Comparison of ENCODE assay signal across 22 mouse cellular contexts in genomic region chr5:92215308-92215707, GRCm38 (mm10). TPM values are rescaled to one million over a fixed set of nuclear protein-coding genes. Genes with fewer than 3 reads are reported as not detected.
"Had no signal": no experiment of that assay in that cellular context is flagged by ENCODE, and none has a peak within 500 bp of the region (broad histone marks: within the 10 kb centered on the region; RNA-seq: fewer than 3 reads in every experiment).

Gene U90926 (minus strand): TSS chr5:92215408.

- H3K4me1 ChIP-seq: neural tube, embryonic 12.5 days; stomach, embryonic 15.5 days had no signal

- DNase-seq: right cerebral cortex, adult 18-20 months; right cerebral cortex, postnatal 14 days; right cerebral cortex, postnatal 25 days; right cerebral cortex, postnatal 4 days; spleen, adult 18-20 months; thymus, adult 18-20 months; thymus, adult 2 months; thymus, postnatal 14 days; thymus, postnatal 25 days; thymus, postnatal 36 days; thymus, postnatal 4 days had no signal

- H3K4me3 ChIP-seq: neural tube, embryonic 12.5 days; neural tube, embryonic 13.5 days; neural tube, embryonic 15.5 days; stomach, embryonic 15.5 days had no signal

- H3K27ac ChIP-seq: neural tube, embryonic 12.5 days; neural tube, embryonic 13.5 days; neural tube, embryonic 15.5 days; stomach, embryonic 15.5 days; stomach, postnatal 0 days had no signal

RNA-seq across cellular contexts. Expression of gene U90926, which starts in this region (rescaled TPM):
- polyA plus RNA-seq: neural tube, embryonic 12.5 days; neural tube, embryonic 13.5 days; neural tube, embryonic 14.5 days; neural tube, embryonic 15.5 days; small intestine, adult 2 months; spleen, adult 2 months; stomach, embryonic 14.5 days; stomach, embryonic 15.5 days; stomach, embryonic 16.5 days; stomach, postnatal 0 days; thymus, adult 2 months; urinary bladder, adult 2 months had no signal
